Mouse (Mus musculus): Measurements from ENCODE around the gene Morc1. TPM values are rescaled to one million over a fixed set of nuclear protein-coding genes. Genes with fewer than 3 reads are reported as not detected.

Gene Morc1
- not detected in 2 replicates for polyA plus RNA-seq (2012; rRNA removed)

- 97% methylated on average over 15 of the region's 15 CpGs for WGBS
Measured at GRCm38 (mm10) chr16:48431027-48431426, at the start of gene Morc1. Gene Morc1 (plus strand): TSS chr16:48431237.

GRCm38 (mm10) chr16:48383582-48384257 lies 47.3 kb upstream of the Morc1 start:
- DNase-seq (ENCODE audit: low read depth, low spot score): no peak
- WGBS: 89% methylated on average over 3 of the region's 3 CpGs

More at GRCm38 (mm10) chr16:48431027-48431426, at the start of gene Morc1:
- DNase-seq (ENCODE audit: low read depth, low spot score): no peak

GRCm38 (mm10) chr16:48386982-48387381 lies 44.1 kb upstream of the Morc1 start:
- DNase-seq (ENCODE audit: low read depth, low spot score): no peak
- 81% methylated on average over 2 of the region's 2 CpGs for whole genome bisulfite sequencing

- WGBS: 31% methylated on average over 2 of the region's 2 CpGs
- DNase-seq (ENCODE audit: low read depth, low spot score): no peak
Measured at GRCm38 (mm10) chr16:48395278-48395677, 35.8 kb upstream of the Morc1 start.

- WGBS: 37% methylated on average over 4 of the region's 4 CpGs
Measured at GRCm38 (mm10) chr16:48402963-48403362, 28.1 kb upstream of the Morc1 start.

GRCm38 (mm10) chr16:48403423-48403822 lies 27.6 kb upstream of the Morc1 start:
- 17% methylated on average over 3 of the region's 3 CpGs for WGBS
- no peak for DNase-seq (ENCODE audit: low read depth, low spot score)

More at GRCm38 (mm10) chr16:48402963-48403362, 28.1 kb upstream of the Morc1 start:
- no peak for DNase-seq (ENCODE audit: low read depth, low spot score)

- no peak for DNase-seq (ENCODE audit: low read depth, low spot score)
Measured at GRCm38 (mm10) chr16:48404009-48404408, 27.0 kb upstream of the Morc1 start.

- no peak for DNase-seq (ENCODE audit: low read depth, low spot score)
- 44% methylated on average over 10 of the region's 10 CpGs for WGBS
Measured at GRCm38 (mm10) chr16:48405674-48406403, 25.2 kb upstream of the Morc1 start.

GRCm38 (mm10) chr16:48409580-48409979 lies 21.5 kb upstream of the Morc1 start:
- 13% methylated on average over 7 of the region's 7 CpGs for WGBS
- no peak for DNase-seq (ENCODE audit: low read depth, low spot score)

- 27% methylated on average over 3 of the region's 3 CpGs for WGBS
- no peak for DNase-seq (ENCODE audit: low read depth, low spot score)
Measured at GRCm38 (mm10) chr16:48410125-48410524, 20.9 kb upstream of the Morc1 start.

- DNase-seq (ENCODE audit: low read depth, low spot score): no peak
- WGBS: 16% methylated on average over 1 of the region's 1 CpGs
Measured at GRCm38 (mm10) chr16:48412246-48412645, 18.8 kb upstream of the Morc1 start, which contains the start of gene Gm5485. Gene Gm5485 (minus strand): TSS chr16:48412416.

GRCm38 (mm10) chr16:48418557-48418956 lies 12.5 kb upstream of the Morc1 start:
- WGBS: 34% methylated on average over 3 of the region's 3 CpGs

GRCm38 (mm10) chr16:48419035-48419434 lies 12.0 kb upstream of the Morc1 start:
- WGBS: 37% methylated on average over 2 of the region's 2 CpGs
- DNase-seq (ENCODE audit: low read depth, low spot score): no peak

More at GRCm38 (mm10) chr16:48418557-48418956, 12.5 kb upstream of the Morc1 start:
- no peak for DNase-seq (ENCODE audit: low read depth, low spot score)

GRCm38 (mm10) chr16:48422501-48422900 lies 8.5 kb upstream of the Morc1 start:
- 21% methylated on average over 2 of the region's 2 CpGs for WGBS
- no peak for DNase-seq (ENCODE audit: low read depth, low spot score)

GRCm38 (mm10) chr16:48424069-48424468 lies 7.0 kb upstream of the Morc1 start:
- DNase-seq (ENCODE audit: low read depth, low spot score): no peak
- WGBS: 53% methylated on average over 4 of the region's 4 CpGs

- WGBS: 88% methylated on average over 1 of the region's 1 CpGs
- DNase-seq (ENCODE audit: low read depth, low spot score): no peak
Measured at GRCm38 (mm10) chr16:48429427-48429826, 1.6 kb upstream of the Morc1 start.

- 29% methylated on average over 1 of the region's 1 CpGs for WGBS
- DNase-seq (ENCODE audit: low read depth, low spot score): no peak
Measured at GRCm38 (mm10) chr16:48435454-48435853, 4.4 kb downstream of the Morc1 start.

GRCm38 (mm10) chr16:48437476-48437875 lies 6.4 kb downstream of the Morc1 start:
- no peak for DNase-seq (ENCODE audit: low read depth, low spot score)

- no peak for DNase-seq (ENCODE audit: low read depth, low spot score)
- WGBS: 97% methylated on average over 5 of the region's 5 CpGs
Measured at GRCm38 (mm10) chr16:48444589-48444988, 13.6 kb downstream of the Morc1 start.

GRCm38 (mm10) chr16:48446161-48446925 lies 15.3 kb downstream of the Morc1 start:
- 80% methylated on average over 8 of the region's 8 CpGs for WGBS
- no peak for DNase-seq (ENCODE audit: low read depth, low spot score)
